Mouse (Mus musculus) C2C12 (cell line): ENCODE measurements around the gene Acta2.

ENCODE experiments used
- CEBPB ChIP-seq: IDR thresholded peaks from one replicate; pipeline ENCODE4 v1.6.1; 2011; ENCODE audit warnings: low read depth, mild to moderate bottlenecking, control low read depth, moderate library complexity
- CTCF ChIP-seq: IDR thresholded peaks from one replicate; pipeline ENCODE4 v1.5.1; 2011; ENCODE audit not compliant: control insufficient read depth, insufficient read depth, insufficient read length
- MAX ChIP-seq: IDR thresholded peaks from one replicate; pipeline ENCODE4 v1.6.1; 2011; ENCODE audit warnings: mild to moderate bottlenecking, control low read depth
- MYOD1 ChIP-seq: IDR thresholded peaks from one replicate; pipeline ENCODE4 v1.6.1; 2011; ENCODE audit warnings: low read depth; ENCODE audit not compliant: control insufficient read depth, insufficient read length
- USF1 ChIP-seq: IDR thresholded peaks from one replicate; pipeline ENCODE4 v1.6.1; 2011; ENCODE audit warnings: low read depth, mild to moderate bottlenecking, control low read depth, moderate library complexity

GRCm38 (mm10) chr19:34193683-34194082, 61.7 kb downstream of the Acta2 start:
- TF ChIP-seq CEBPB (no peak), MAX (no peak), CTCF (no peak), USF1 (no peak), MYOD1 (no peak)
